Mouse (Mus musculus) C2C12 (cell line): ENCODE data around the gene Camk2d.

Experiments
- CEBPB ChIP-seq: IDR thresholded peaks from one replicate; pipeline ENCODE4 v1.6.1; 2011; ENCODE audit warnings: low read depth, mild to moderate bottlenecking, control low read depth, moderate library complexity
- MAX ChIP-seq: IDR thresholded peaks from one replicate; pipeline ENCODE4 v1.6.1; 2011; ENCODE audit warnings: mild to moderate bottlenecking, control low read depth

- TF ChIP-seq CEBPB (no peak), MAX (no peak)
Observed at GRCm38 (mm10) chr3:126809915-126810314, 213.8 kb downstream of the Camk2d start.
